Mouse (Mus musculus) liver, adult 10 weeks (tissue): ENCODE measurements around the gene Olfr738. TPM values are rescaled to one million over a fixed set of nuclear protein-coding genes. Genes with fewer than 3 reads are reported as not detected.

Experiments used
- polyA plus RNA-seq: library from polyadenylated mRNA; stranded (reverse); fragments of 350-450 nt; fragmentation: Illumina TruSeq; extraction: RNeasy Lipid Tissue Mini Kit (QIAGEN cat#74804); gene quantifications from one replicate; pipeline ENCODE4 v1.2.3, GENCODE M21; 2014; ENCODE audit warnings: low read depth, low replicate concordance

Olfr738 gene
- not detected for polyA plus RNA-seq

GRCm38 (mm10) chr14:50407268-50407667, at the start of gene Olfr738:
TSS of gene Olfr738 (plus strand) at chr14:50407568.

GRCm38 (mm10) chr14:50357593-50357992, 49.8 kb upstream of the Olfr738 start, which contains the start of gene Tlr11:
TSS of gene Tlr11 (plus strand) at chr14:50357914.

GRCm38 (mm10) chr14:50380863-50381262, 26.5 kb upstream of the Olfr738 start, which contains the start of gene Olfr736:
TSS of gene Olfr736 (plus strand) at chr14:50381163.

GRCm38 (mm10) chr14:50418326-50418725, 11.0 kb downstream of the Olfr738 start, which contains the start of gene Olfr739:
TSS of gene Olfr739 (plus strand) at chr14:50418626.

GRCm38 (mm10) chr14:50445245-50445644, 37.9 kb downstream of the Olfr738 start, which contains the start of gene Olfr740:
TSS of gene Olfr740 (plus strand) at chr14:50445545.

Other genes with a start within 250 kb of the Olfr738 start
- gene Olfr730, start 219.4 kb upstream of the Olfr738 start, polyA plus RNA-seq: not detected
- gene Olfr731, start 165.7 kb upstream of the Olfr738 start, polyA plus RNA-seq: not detected
- gene Olfr732, start 123.4 kb upstream of the Olfr738 start, polyA plus RNA-seq: not detected
- gene Olfr733, start 106.0 kb upstream of the Olfr738 start, polyA plus RNA-seq: not detected
- gene Olfr734, start 80.8 kb upstream of the Olfr738 start, polyA plus RNA-seq: not detected
- gene Olfr735, start 58.7 kb upstream of the Olfr738 start, polyA plus RNA-seq: not detected
- 0.42 TPM for gene Tlr11, start 49.7 kb upstream of the Olfr738 start, polyA plus RNA-seq
- not detected for gene Olfr736, start 26.4 kb upstream of the Olfr738 start, polyA plus RNA-seq
- not detected for gene Olfr739, start 11.1 kb downstream of the Olfr738 start, polyA plus RNA-seq
- gene Olfr740, start 38.0 kb downstream of the Olfr738 start, polyA plus RNA-seq: not detected
- not detected for gene Olfr741, start 65.2 kb downstream of the Olfr738 start, polyA plus RNA-seq
- gene Olfr742, start 96.0 kb downstream of the Olfr738 start, polyA plus RNA-seq: not detected
- not detected for gene Olfr743, start 114.3 kb downstream of the Olfr738 start, polyA plus RNA-seq
- gene Olfr744, start 207.3 kb downstream of the Olfr738 start, polyA plus RNA-seq: not detected
- not detected for gene Olfr745, start 231.8 kb downstream of the Olfr738 start, polyA plus RNA-seq
- not detected for gene Olfr746, start 239.5 kb downstream of the Olfr738 start, polyA plus RNA-seq